Mouse (Mus musculus): ENCODE data around the gene Abhd18. TPM values are rescaled to one million over a fixed set of nuclear protein-coding genes. Genes with fewer than 3 reads are reported as not detected.
"Not testable (repeated sequence)": the region's sequence is repeated elsewhere in the genome, so short reads cannot be mapped to it uniquely, and the experiment has no call there.

Abhd18 gene
- total RNA-seq (2021): 10 to 100 TPM; 93.5 to 99.1 TPM

DNA sequence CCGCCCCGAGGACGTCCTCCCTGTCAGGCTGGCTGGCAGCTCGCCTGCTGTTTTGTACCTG is at the start of gene Abhd18:
Abhd18 (plus strand) TSS at position 14 of the 61 bp plus-strand sequence.
- DNase-seq: not testable (repeated sequence)
- intact Hi-C loops (cut with DNase I): loop anchor here (5.0 kb wide), 1 partner anchor 44 kb away; the partner anchor contains the start of gene Plk4

DNA sequence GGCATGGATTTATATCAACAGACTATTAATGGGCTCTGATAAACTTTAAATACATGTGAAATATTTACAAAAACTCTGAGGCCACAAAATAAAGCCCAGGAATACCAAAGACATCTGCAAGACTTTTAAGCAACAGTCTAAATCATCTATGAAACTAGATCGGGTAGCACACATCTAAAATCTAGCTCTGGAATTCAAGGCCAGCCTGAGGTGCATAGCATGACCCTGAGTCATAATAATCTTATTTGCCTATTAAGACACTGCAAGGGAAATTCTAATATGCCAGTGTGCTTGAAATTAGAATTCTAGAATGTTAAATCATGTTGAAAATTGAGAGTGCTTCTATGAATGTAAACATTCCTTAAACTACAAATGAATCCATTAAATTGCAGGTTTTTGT is 48.7 kb upstream of the Abhd18 start:
- intact Hi-C loops (cut with DNase I): no loop called here

DNA sequence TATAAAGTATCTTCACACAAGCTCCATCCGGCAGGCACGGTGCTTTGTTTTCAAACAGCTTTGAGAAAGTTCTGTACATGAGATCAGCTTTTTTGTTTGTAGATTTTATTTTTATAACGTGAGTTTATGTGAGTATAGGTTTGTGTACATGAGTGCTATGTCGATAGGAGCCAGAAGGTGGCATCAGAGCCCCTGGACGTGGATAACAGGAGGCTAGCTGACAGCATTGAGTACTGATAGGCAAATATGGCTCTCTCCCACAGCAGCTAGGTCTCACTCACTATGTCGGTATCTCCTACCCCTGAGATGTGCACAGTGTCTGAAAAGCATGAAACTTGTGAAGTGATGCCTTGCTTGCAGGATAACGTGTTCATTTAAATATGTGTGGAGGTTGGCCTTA is 48.3 kb upstream of the Abhd18 start:
- peak; percentile 14 to 38 for DNase-seq
- intact Hi-C loops (cut with DNase I): no loop called here

More for the DNA sequence above, 48.7 kb upstream of the Abhd18 start:
- DNase-seq: no peak

DNA sequence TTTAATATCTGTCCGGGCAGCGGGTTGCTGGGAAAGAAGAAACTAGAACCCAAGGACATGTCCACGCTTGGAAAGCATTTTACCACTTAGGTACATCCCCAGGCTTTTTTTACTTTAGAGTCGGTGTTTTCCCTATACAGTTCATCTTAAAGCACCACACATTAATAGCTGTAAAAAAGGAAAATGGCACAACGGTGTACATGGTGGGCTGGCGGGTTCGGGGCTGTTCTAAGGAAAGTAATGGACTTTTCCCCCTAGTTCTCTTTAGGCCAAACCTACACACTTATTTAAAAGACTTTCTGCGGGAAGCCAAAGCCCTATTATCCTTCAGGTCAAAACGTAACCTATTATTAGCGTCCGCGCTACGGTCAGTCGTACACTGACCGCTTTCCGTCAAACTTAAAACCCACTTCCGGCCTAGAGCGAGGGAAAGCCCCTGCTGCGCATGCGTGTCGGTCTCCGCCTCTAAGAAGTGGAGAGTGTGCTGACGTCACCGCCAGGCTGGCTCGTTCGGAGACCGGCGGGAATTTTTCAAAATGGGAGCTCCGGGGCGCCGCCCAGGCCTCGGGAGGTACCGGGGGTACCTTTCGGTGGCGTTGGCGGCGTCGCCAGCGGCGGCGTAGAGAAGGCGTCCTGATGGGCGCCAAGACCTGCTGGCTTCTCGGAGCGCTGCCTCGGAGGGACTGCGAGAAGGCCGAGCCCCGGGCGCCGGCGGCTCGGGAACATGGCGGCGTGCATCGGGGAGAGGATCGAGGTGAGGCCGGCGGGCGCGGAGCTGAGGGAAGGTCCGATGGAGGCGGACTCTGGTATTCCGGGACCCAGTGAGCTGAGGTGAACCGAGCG is 47.0 kb upstream of the Abhd18 start, which contains the start of gene Plk4:
Plk4 (plus strand) TSS at position 490 of the 843 bp plus-strand sequence.
- intact Hi-C loops (cut with DNase I): loop anchor here (5.0 kb wide), 1 partner anchor 48 kb away; the partner anchor contains the start of genes Abhd18 and Mfsd8

DNA sequence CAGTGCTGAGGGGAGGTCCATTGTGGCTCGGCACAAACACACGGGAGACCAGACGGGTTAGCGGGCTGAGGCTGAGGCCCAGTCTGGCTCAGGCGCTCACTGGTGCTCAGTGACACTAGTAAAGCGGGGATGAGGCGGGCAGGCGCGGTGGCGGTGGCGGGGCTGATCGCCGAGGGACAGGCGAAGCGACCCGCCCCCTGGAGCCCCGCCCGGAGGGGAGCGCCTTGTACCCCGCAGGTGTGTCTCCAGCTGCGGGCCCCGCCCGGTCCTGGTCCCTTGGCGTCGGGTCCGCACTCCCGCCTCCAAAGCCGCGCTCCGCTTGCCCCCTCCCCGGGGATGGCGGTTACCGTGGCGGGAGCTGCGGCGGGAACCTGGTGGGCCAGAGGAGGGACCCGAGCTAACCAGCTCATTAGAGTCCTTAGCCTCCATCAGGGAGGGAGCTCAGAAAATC is 46.4 kb upstream of the Abhd18 start:
- no peak for DNase-seq
- intact Hi-C loops (cut with DNase I): loop anchor here (5.0 kb wide), 1 partner anchor 47 kb away; the partner anchor contains the start of genes Abhd18 and Mfsd8

More for the DNA sequence above, 47.0 kb upstream of the Abhd18 start, which contains the start of gene Plk4:
- DNase-seq: peak; percentile 94 to 96

DNA sequence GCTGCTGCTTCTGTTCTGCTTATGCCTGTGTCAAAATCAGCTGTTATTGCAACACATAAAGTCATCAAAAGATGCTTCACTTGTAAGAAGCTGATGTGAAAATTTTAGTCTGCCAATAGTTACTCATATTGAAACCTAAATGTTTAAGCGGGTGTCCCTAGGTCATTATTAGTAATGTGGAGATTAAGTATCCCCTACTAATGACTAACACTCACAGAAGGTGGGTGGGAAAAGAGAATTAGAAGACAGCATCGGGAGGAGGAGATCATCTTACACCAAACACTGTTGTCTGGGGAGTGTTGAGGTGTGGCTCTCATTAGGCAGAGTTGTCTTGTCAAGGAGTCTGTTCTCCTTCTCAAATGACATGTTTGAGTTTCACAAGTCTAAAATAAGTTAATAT is 39.9 kb upstream of the Abhd18 start:
- no peak for DNase-seq
- intact Hi-C loops (cut with DNase I): no loop called here

DNA sequence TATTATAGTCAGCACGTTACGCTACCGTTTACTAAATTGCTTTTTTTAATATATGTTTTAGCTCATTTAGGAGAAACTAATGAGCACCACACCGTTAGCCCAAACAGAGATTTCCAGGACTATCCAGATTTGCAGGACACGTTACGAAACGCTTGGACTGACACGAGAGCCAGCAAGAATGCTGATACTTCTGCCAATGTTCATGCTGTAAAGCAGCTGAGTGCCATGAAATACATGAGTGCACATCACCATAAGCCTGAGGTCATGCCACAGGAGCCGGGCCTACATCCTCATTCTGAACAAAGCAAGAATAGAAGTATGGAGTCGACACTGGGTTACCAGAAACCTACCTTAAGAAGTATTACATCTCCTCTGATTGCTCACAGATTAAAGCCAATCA is 38.1 kb upstream of the Abhd18 start:
- intact Hi-C loops (cut with DNase I): no loop called here
- DNase-seq: no peak

DNA sequence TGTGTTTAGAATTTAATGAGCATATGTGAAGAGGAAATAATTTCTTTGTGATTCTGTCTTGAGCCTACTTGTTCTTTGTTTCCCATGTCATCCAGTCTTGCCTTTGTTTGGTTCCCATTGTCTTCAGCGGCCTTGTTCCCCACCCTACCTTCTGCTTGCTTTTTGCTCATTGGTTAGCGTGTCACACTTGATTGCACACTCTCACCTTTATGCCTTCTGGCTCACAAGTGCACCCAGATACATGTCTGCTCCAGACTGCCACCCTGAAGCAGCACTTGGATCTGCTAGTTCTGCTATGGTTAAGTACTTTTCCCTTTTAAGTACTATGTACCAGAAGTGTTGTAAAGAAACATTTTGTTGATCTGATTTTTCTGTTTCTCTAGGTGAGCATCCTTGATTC is 36.9 kb upstream of the Abhd18 start:
- intact Hi-C loops (cut with DNase I): no loop called here
- DNase-seq: no peak

DNA sequence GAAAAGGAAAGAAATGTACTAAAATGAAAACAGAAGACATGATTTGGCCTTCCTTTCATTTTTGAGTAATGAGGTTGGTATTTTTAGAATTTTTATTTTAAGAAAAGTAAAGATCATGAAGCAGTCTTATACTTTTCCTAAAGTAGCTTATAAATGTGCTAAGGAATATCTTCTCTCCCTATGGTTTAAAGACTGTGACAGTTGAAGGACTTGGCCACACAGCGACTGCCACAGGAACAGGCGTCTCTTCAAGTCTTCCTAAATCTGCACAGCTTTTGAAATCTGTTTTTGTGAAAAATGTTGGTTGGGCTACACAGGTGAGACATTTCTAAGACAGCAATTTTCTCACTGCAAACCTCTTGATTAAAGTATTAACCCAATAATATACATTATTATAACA is 33.5 kb upstream of the Abhd18 start:
- intact Hi-C loops (cut with DNase I): no loop called here
- no peak for DNase-seq

DNA sequence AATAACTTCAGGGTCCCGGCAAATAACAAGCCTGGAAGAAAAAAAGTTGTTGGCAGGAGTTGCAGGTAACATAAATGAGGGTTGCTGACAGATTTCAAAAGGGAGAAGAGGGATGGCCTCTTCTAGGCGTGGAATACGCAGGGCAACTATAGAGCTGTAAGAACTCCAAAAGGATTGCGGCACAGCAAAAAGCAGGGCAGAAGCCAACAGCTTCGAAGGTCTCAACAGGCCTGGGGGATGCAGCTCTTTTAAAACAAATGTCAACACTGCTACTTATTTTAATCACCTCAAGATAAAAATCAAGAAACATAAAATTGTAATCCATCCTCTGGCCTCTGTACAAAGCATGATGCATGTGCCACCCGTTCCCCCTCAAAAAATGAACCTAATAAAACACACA is 1.2 kb upstream of the Abhd18 start:
- DNase-seq: peak in 1 of 2 experiments; percentile 2
- intact Hi-C loops (cut with DNase I): loop anchor here (5.0 kb wide), 1 partner anchor 43 kb away; the partner anchor contains the start of gene Plk4

DNA sequence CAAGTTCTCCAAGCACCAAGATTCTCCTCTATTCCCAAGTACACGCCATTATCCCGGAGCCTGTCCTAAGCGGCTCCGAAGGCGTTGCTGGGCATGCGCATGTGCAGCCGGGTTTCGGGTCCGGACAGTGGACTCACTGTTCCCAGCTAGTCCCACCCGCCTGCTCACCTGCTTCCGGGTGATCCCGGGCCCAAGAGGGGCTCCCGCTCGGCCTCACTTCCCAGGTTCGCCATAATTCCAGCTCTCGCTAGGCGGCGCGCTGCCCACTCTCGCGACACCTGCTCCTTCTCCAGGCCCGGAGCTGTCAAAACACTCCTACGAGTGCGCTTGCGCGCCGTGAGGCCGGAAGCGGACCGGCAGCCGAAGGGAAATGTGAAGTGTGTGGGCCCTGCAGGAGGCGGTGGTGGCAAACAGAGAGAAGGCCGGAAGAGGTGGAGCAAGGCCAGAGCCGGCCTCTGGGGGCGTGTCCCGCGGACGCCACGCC is 255 bp upstream of the Abhd18 start, which contains the start of gene Mfsd8:
Mfsd8 (minus strand) TSS at position 414 of the 484 bp plus-strand sequence.
- intact Hi-C loops (cut with DNase I): loop anchor here (5.0 kb wide), 1 partner anchor 44 kb away; the partner anchor contains the start of gene Plk4
- peak; percentile 91 to 94 for DNase-seq

DNA sequence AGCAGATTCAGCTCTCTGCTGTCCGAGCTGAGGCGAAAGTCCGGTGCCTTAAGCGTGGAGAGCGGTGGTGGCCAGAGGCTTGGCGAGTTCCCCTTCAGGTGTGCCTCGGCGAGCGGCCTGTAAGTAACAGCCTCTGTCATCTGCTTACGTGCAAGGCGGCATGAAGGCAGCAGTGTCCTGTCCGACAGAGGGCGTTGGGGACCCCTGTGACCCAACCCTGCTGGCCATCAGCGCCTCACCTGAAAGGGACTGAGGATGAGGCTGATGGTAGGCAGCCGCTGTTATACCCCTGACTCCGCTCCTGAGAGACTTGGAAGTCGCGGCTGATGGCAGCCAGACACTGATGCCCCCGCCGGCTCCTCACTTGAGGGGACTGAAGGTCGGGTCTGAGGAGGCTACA is 248 bp downstream of the Abhd18 start:
- DNase-seq: peak; percentile 48 to 64
- intact Hi-C loops (cut with DNase I): loop anchor here (5.0 kb wide), 1 partner anchor 45 kb away; the partner anchor contains the start of gene Plk4

DNA sequence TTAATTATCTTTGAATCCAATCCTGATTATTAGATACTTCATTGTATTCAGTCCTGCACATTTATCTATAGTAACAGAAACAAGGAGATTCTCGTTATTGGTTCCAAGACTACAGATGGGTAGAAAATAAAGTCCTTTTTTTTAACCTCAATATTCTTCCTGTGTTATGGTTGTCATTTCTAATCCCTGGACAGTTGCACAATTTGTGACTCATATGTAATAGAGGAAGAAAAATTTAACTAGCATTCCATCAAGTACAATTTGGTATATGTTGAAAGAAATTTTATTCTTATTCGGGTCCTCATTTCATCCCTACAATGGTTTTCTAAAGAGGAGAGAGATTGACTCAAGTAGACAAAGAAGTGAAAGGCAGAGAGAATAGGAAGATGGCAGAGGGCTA is 1.2 kb downstream of the Abhd18 start:
- intact Hi-C loops (cut with DNase I): loop anchor here (1.0 to 5.0 kb wide), 2 partner anchors 46 to 99 kb away; partner anchors contain the start of gene Plk4
- DNase-seq: not testable (repeated sequence)

DNA sequence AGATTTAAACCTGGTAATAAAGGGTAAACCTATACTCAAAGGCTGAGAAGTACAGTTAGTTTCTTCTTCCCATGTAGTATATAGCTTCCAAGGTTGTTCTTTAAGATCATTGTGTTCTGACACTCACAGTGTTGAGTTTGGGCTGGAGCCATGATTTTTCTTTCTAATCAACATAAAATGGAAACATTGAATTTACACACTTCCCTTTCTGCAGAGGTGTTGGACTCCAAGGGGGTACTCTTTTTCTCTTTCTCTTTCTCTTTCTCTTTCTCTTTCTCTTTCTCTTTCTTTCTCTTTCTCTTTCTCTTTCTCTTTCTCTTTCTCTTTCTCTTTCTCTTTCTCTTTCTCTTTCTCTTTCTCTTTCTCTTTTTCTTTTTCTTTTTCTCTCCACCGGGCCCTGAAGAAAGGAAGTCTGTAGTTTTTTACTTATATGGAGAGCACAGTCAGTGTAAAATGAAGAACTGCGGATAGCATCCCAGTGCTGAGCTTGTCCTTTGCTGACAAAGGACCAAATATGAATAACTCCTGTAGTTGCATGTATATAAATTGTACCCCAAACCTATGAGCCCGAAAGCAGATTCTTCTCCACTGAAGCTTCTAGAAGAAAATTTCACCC is 6.5 kb downstream of the Abhd18 start:
- DNase-seq; intact Hi-C loops (cut with DNase I): not testable (repeated sequence)

DNA sequence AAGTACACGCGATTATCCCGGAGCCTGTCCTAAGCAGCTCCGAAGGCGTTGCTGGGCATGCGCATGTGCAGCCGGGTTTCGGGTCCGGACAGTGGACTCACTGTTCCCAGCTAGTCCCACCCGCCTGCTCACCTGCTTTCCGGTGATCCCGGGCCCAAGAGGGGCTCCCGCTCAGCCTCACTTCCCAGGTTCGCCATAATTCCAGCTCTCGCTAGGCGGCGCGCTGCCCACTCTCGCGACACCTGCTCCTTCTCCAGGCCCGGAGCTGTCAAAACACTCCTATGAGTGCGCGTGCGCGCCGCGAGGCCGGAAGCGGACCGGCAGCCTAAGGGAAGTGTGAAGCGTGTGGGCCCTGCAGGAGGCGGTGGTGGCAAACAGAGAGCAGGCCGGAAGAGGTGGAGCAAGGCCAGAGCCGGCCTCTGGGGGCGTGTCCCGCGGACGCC is 47.1 kb downstream of the Abhd18 start:
- peak; percentile 95 for DNase-seq
- intact Hi-C loops (cut with DNase I): loop anchor here (2.0 to 5.0 kb wide), 2 partner anchors 55 to 188 kb away; partner anchors contain the start of genes Larp1b and Pgrmc2

DNA sequence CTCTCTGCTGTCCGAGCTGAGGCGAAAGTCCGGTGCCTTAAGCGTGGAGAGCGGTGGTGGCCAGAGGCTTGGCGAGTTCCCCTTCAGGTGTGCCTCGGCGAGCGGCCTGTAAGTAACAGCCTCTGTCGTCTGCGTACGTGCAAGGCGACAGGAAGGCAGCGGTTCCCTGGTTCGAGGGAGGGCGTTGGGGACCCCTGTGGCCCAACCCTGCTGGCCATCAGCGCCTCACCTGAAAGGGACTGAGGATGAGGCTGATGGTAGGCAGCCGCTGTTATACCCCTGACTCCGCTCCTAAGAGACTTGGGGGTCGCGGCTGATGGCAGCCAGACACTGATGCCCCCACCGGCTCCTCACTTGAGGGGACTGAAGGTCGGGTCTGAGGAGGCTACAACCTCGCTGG is 47.6 kb downstream of the Abhd18 start:
- peak; percentile 20 to 36 for DNase-seq
- intact Hi-C loops (cut with DNase I): loop anchor here (2.0 to 5.0 kb wide), 2 partner anchors 54 to 188 kb away; partner anchors contain the start of genes Larp1b and Pgrmc2

DNA sequence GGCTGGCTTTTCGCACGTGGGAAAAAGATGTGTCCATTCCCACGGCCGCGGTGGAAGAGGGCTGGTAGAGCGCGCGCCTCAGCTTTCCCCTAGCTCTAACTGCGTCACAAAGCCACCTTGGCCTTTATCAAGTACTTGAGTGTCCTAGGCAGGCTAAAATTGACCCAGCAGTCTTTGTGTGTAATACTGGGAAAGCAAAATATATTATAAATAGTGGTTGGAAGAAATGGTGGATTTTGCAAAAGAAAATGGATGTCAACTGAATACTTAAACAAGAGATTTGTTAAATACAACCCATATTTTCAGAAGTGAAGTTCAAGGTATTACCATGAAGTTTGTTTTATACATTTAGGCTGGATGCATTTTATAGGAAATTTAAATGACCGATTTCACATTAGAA is 55.7 kb downstream of the Abhd18 start, which contains the start of gene 1700034I23Rik:
1700034I23Rik (minus strand) TSS at position 101 of the 400 bp plus-strand sequence.
- DNase-seq; intact Hi-C loops (cut with DNase I): not testable (repeated sequence)

DNA sequence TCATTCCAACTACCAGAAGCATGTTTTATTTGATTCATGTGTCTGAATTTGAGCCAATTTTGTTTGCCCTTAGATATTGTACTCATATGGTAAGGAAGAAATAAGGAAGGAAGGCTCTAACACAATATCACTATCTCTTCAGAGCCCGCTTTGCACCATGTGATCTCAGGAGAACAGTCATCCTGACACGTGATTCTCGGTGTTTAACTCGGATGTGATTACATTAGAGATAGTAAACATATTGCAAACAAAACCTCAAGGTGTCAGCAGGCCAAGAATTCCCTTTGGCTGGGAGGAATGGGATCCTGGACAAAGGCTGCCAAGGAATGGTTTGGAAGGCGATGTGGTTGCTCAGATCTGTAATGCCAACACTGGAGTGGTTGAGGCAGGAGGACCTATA is 91.4 kb downstream of the Abhd18 start:
- intact Hi-C loops (cut with DNase I): no loop called here

DNA sequence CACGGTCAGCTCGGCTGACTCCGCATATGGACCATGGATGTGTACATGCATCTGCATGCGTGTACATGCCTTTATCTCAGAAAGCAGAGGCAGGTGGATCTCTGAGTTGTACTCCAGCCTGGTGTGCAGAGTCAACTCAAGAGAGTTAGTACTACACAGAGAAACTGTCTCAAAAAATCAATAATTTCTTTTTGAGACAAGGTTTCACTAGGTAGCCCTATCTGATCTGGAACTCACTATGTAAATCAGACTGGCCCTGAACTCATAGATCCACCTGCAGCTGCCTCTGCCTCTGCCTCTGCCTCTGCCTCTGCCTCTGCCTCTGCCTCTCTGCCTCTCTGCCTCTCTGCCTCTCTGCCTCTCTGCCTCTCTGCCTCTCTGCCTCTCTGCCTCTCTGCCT is 91.8 kb downstream of the Abhd18 start:
- intact Hi-C loops (cut with DNase I): no loop called here
- DNase-seq: no peak

More for the DNA sequence above, 91.4 kb downstream of the Abhd18 start:
- DNase-seq: no peak

DNA sequence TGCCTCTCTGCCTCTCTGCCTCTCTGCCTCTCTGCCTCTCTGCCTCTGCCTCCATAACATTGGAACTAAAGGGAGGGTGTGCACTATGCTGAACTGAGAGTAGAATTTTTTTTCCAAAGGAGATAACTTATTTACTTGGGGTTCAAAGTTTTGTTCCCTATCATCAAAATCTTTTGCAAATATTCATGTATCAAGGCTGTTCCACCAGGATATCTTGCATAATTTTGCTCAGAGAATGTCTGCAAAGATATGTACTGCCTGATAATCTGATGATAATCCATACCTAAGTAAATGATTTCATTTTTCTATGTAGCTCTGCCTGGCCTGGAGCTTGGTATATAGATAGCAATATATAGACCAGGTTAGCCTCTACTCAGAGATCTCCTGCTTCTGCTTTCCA is 92.2 kb downstream of the Abhd18 start:
- intact Hi-C loops (cut with DNase I): no loop called here
- no peak for DNase-seq

All from heart, postnatal 36 days (tissue).